Mouse (Mus musculus) ES-E14 (cell line): ENCODE data around the gene Fam171a1.

Experiments used
- CHD2 ChIP-seq: IDR thresholded peaks from 2 replicates; pipeline ENCODE4 v1.6.1; 2014; ENCODE audit warnings: mild to moderate bottlenecking, low read depth, low read length, inconsistent platforms
- ZC3H11A ChIP-seq: IDR thresholded peaks from 2 replicates; pipeline ENCODE4 v1.6.1; 2012; ENCODE audit warnings: low read depth, mild to moderate bottlenecking, inconsistent platforms, low read length, borderline replicate concordance
- ZNF384 ChIP-seq: IDR thresholded peaks from 2 replicates; pipeline ENCODE4 v1.6.1; 2012; ENCODE audit warnings: low read depth, low read length, inconsistent platforms

GRCm38 (mm10) chr2:3118203-3118941 is 4.3 kb downstream of the Fam171a1 start:
- TF ChIP-seq ZC3H11A (no peak), ZNF384 (no peak), CHD2 (no peak)
